Mouse (Mus musculus): ENCODE measurements around the gene Kmt2d. TPM values are rescaled to one million over a fixed set of nuclear protein-coding genes. Genes with fewer than 3 reads are reported as not detected.

Gene Kmt2d
- polyA plus RNA-seq, 1 experiment from 2014 or later = 11.9 TPM

DNA sequence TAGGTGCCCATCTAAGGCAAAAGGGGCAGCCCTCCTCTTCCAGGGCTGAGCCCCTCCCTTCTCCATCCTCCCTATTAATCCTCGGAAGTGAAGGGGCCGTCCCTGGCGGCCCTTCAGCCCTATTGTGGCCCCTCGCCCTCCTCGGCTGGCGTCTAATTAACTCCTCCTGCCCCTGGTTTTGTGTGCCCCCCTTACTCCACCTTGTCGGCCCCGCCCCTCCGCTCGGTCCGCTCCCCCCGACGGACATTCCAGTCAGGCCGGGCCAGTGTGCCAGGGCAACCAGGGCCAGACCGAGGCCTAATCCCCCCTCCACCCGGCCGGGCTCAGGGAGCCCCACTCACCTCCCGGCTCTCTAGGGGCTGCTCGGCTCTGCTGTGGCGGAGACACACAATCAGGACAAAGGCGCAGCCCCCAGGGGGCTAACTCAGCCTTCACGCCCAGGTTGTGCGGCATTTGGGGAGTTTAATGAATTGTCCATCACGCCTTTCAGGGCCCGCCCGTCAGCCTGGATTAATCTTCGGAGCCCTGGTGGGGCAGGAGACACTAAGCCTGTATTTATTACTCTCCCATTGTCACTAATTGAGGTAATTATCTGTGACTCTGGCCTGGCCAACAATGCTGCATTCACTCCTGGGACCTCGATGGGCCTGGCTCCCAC is 73.0 kb downstream of the Kmt2d start:
- Histone ChIP-seq H3K9ac (ENCODE audit: low read length) (no peak overlapping the region), H3K4me2 (ENCODE audit: low read depth, low read length) (no peak overlapping the region), H3K36me3 (ENCODE audit: control insufficient read depth, insufficient read depth, low read length) (no peaks in the 10 kb centered on the region), H3K9me3 (ENCODE audit: control insufficient read depth, low read length) (no peaks in the 10 kb centered on the region), H3K27ac (ENCODE audit: low read length) (no peak overlapping the region), H3K4me3 (ENCODE audit: low read length) (no peak overlapping the region), H3K4me1 (replicated peaks; ENCODE audit: control insufficient read depth, insufficient read depth, low read length) (peaks cover 6% of the 10 kb centered on the region; the same call in 1 of the 2 replicates), H3K27me3 (ENCODE audit: control insufficient read depth, insufficient read depth, low read depth, low read length) (peaks cover 95% of the 10 kb centered on the region)
- ATAC-seq (ENCODE audit: low read depth) = no peak
- WGBS = 7% methylated on average over 28 of the region's 28 CpGs

- Histone ChIP-seq H3K4me1 (replicated peaks; ENCODE audit: control insufficient read depth, insufficient read depth, low read length) (peaks cover 10% of the 10 kb centered on the region), H3K4me2 (ENCODE audit: low read depth, low read length) (no peak overlapping the region), H3K27ac (ENCODE audit: low read length) (no peak overlapping the region), H3K4me3 (ENCODE audit: low read length) (no peak overlapping the region), H3K36me3 (ENCODE audit: control insufficient read depth, insufficient read depth, low read length) (no peaks in the 10 kb centered on the region), H3K27me3 (ENCODE audit: control insufficient read depth, insufficient read depth, low read depth, low read length) (peaks cover 96% of the 10 kb centered on the region), H3K9me3 (ENCODE audit: control insufficient read depth, low read length) (no peaks in the 10 kb centered on the region), H3K9ac (ENCODE audit: low read length) (no peak overlapping the region)
- WGBS = 10% methylated on average over 13 of the region's 13 CpGs
- no peak for ATAC-seq (ENCODE audit: low read depth)
These were observed 74.0 kb downstream of the Kmt2d start for GRCm38 (mm10) chr15:98796803-98797595.

DNA sequence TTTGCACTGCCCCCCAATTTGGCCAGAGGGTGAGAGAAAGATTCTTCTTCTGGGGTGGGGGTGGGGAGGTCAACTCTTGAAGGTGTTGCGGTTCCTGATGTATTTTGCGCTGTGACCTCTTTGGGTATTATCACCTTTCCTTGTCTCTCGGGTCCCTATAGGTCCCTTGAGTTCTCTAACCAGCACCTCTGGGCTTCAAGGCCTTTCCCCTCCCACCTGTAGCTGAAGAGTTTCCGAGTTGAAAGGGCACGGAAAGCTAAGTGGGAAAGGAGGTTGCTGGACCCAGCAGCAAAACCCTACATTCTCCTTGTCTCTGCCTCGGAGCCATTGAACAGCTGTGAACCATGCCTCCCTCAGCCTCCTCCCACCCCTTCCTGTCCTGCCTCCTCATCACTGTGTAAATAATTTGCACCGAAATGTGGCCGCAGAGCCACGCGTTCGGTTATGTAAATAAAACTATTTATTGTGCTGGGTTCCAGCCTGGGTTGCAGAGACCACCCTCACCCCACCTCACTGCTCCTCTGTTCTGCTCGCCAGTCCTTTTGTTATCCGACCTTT is 77.8 kb downstream of the Kmt2d start:
- Histone ChIP-seq H3K27ac (ENCODE audit: low read length) (no peak overlapping the region), H3K4me3 (ENCODE audit: low read length) (no peak overlapping the region), H3K4me2 (ENCODE audit: low read depth, low read length) (no peak overlapping the region), H3K9me3 (ENCODE audit: control insufficient read depth, low read length) (no peaks in the 10 kb centered on the region), H3K9ac (ENCODE audit: low read length) (no peak overlapping the region), H3K4me1 (replicated peaks; ENCODE audit: control insufficient read depth, insufficient read depth, low read length) (peaks cover 20% of the 10 kb centered on the region), H3K36me3 (ENCODE audit: control insufficient read depth, insufficient read depth, low read length) (no peaks in the 10 kb centered on the region), H3K27me3 (ENCODE audit: control insufficient read depth, insufficient read depth, low read depth, low read length) (peaks cover 99% of the 10 kb centered on the region)
- WGBS = under 1% methylated on average over 13 of the region's 13 CpGs
- no peak for ATAC-seq (ENCODE audit: low read depth)

- peaks cover 99% of the 10 kb centered on the region for H3K27me3 ChIP-seq (ENCODE audit: control insufficient read depth, insufficient read depth, low read depth, low read length)
- ATAC-seq (ENCODE audit: low read depth) = no peak
- H3K4me3 ChIP-seq (ENCODE audit: low read length) = peak overlapping the region; percentile 15; the same call in 1 of the 2 replicates
- WGBS = 1% methylated on average over 75 of the region's 75 CpGs
- H3K9me3 ChIP-seq (ENCODE audit: control insufficient read depth, low read length) = no peaks in the 10 kb centered on the region
- H3K36me3 ChIP-seq (ENCODE audit: control insufficient read depth, insufficient read depth, low read length) = no peaks in the 10 kb centered on the region
- H3K4me2 ChIP-seq (ENCODE audit: low read depth, low read length) = no peak overlapping the region
- peaks cover 20% of the 10 kb centered on the region for H3K4me1 ChIP-seq (replicated peaks; ENCODE audit: control insufficient read depth, insufficient read depth, low read length)
- H3K27ac ChIP-seq (ENCODE audit: low read length) = no peak overlapping the region
- H3K9ac ChIP-seq (ENCODE audit: low read length) = no peak overlapping the region
These were observed 78.6 kb downstream of the Kmt2d start for GRCm38 (mm10) chr15:98792233-98793020.

- WGBS = 1% methylated on average over 23 of the region's 23 CpGs
- peaks cover 20% of the 10 kb centered on the region for H3K4me1 ChIP-seq (replicated peaks; ENCODE audit: control insufficient read depth, insufficient read depth, low read length)
- H3K27ac ChIP-seq (ENCODE audit: low read length) = no peak overlapping the region
- H3K9ac ChIP-seq (ENCODE audit: low read length) = no peak overlapping the region
- ATAC-seq (ENCODE audit: low read depth) = no peak
- H3K27me3 ChIP-seq (ENCODE audit: control insufficient read depth, insufficient read depth, low read depth, low read length) = peaks cover 96% of the 10 kb centered on the region
- H3K9me3 ChIP-seq (ENCODE audit: control insufficient read depth, low read length) = no peaks in the 10 kb centered on the region
- no peak overlapping the region for H3K4me2 ChIP-seq (ENCODE audit: low read depth, low read length)
- H3K36me3 ChIP-seq (ENCODE audit: control insufficient read depth, insufficient read depth, low read length) = no peaks in the 10 kb centered on the region
- H3K4me3 ChIP-seq (ENCODE audit: low read length) = no peak overlapping the region
These were observed 79.2 kb downstream of the Kmt2d start for GRCm38 (mm10) chr15:98791771-98792170.

DNA sequence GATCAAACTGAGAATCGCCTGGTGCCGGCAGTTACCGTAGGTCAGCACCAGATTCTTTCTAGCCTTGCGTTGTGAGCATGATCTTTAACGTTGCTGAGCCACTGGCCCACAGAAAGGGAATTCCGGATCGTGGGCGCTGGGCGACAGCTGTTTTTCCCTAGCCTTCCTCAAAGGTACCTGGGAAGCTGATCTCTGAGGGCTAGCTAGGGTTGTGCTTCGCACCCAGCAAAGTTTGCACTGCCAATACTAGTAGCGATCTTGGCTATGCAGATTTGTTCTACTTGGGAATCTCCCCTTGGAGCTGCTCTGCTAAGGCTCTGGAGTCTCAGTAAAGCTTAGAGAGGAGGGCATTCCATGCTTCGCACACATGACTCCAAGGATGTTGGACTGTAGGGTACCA is 79.8 kb downstream of the Kmt2d start:
- Histone ChIP-seq H3K27me3 (ENCODE audit: control insufficient read depth, insufficient read depth, low read depth, low read length) (peaks cover 91% of the 10 kb centered on the region), H3K27ac (ENCODE audit: low read length) (no peak overlapping the region), H3K9ac (ENCODE audit: low read length) (no peak overlapping the region), H3K4me2 (ENCODE audit: low read depth, low read length) (peak overlapping the region; percentile 39; the same call in 1 of the 2 replicates), H3K4me1 (replicated peaks; ENCODE audit: control insufficient read depth, insufficient read depth, low read length) (peaks cover 20% of the 10 kb centered on the region), H3K36me3 (ENCODE audit: control insufficient read depth, insufficient read depth, low read length) (no peaks in the 10 kb centered on the region), H3K4me3 (ENCODE audit: low read length) (peak overlapping the region; percentile 30), H3K9me3 (ENCODE audit: control insufficient read depth, low read length) (no peaks in the 10 kb centered on the region)
- ATAC-seq (ENCODE audit: low read depth) = no peak
- WGBS = 1% methylated on average over 12 of the region's 12 CpGs

DNA sequence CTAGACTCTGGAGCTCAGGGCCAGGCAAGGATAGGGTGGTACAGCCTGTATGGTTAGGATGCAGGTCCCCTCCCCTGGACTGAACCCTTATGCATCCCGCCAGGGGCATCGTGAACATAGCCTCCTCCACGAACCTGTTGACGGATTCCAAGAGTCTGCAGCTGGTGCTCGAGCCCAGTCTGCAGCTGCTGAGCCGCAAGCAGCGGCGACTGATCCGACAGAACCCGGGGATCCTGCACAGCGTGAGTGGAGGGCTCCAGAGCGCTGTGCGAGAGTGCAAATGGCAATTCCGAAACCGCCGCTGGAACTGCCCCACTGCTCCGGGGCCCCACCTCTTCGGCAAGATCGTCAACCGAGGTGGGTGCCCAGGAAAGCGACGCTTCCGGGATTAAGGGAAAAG is 80.2 kb downstream of the Kmt2d start:
- Histone ChIP-seq H3K9ac (ENCODE audit: low read length) (no peak overlapping the region), H3K4me2 (ENCODE audit: low read depth, low read length) (peak overlapping the region; percentile 39), H3K36me3 (ENCODE audit: control insufficient read depth, insufficient read depth, low read length) (no peaks in the 10 kb centered on the region), H3K4me1 (replicated peaks; ENCODE audit: control insufficient read depth, insufficient read depth, low read length) (peaks cover 20% of the 10 kb centered on the region), H3K27ac (ENCODE audit: low read length) (no peak overlapping the region), H3K9me3 (ENCODE audit: control insufficient read depth, low read length) (peaks cover 3% of the 10 kb centered on the region), H3K27me3 (ENCODE audit: control insufficient read depth, insufficient read depth, low read depth, low read length) (peaks cover 86% of the 10 kb centered on the region), H3K4me3 (ENCODE audit: low read length) (peak overlapping the region; percentile 30)
- WGBS = under 1% methylated on average over 23 of the region's 23 CpGs
- no peak for ATAC-seq (ENCODE audit: low read depth)

GRCm38 (mm10) chr15:98789661-98790535 is 81.1 kb downstream of the Kmt2d start, which contains the start of gene Wnt1:
Gene Wnt1, plus strand, starts transcription at chr15:98789857.
- H3K27me3 ChIP-seq (ENCODE audit: control insufficient read depth, insufficient read depth, low read depth, low read length) = peaks cover 77% of the 10 kb centered on the region
- H3K4me3 ChIP-seq (ENCODE audit: low read length) = peak within 1 kb of the TSS; percentile 30
- H3K36me3 ChIP-seq (ENCODE audit: control insufficient read depth, insufficient read depth, low read length) = no peaks in the 10 kb centered on the region
- H3K4me1 ChIP-seq (replicated peaks; ENCODE audit: control insufficient read depth, insufficient read depth, low read length) = peaks cover 20% of the 10 kb centered on the region
- peak within 1 kb of the TSS; percentile 39; the same call in 1 of the 2 replicates for H3K4me2 ChIP-seq (ENCODE audit: low read depth, low read length)
- 4% methylated on average over 51 of the region's 51 CpGs for WGBS
- H3K9me3 ChIP-seq (ENCODE audit: control insufficient read depth, low read length) = peaks cover 4% of the 10 kb centered on the region
- no peak within 1 kb of the TSS for H3K27ac ChIP-seq (ENCODE audit: low read length)
- H3K9ac ChIP-seq (ENCODE audit: low read length) = no peak within 1 kb of the TSS
- ATAC-seq (ENCODE audit: low read depth) = peak; percentile 38; the same call in 1 of the 2 replicates

Measured in lung, embryonic 16.5 days (tissue).